Mouse (Mus musculus) liver, postnatal 0 days (tissue): ENCODE results near the gene Emc10. TPM values are rescaled to one million over a fixed set of nuclear protein-coding genes. Genes with fewer than 3 reads are reported as not detected.
A peak's percentile ranks its signal among the peaks of the same experiment; 100 is the strongest.

Experiments used
- ATAC-seq: fragments of 200-750 bp; cut with Nextera tagmentation; 2 replicates; pipeline ENCODE4 v1.8.0; 2017; ENCODE audit warnings: mild to moderate bottlenecking, moderate library complexity
- DNase-seq: peaks from one replicate; pipeline ENCODE4 v3.0.0-alpha.2; 2016
- H3K27ac ChIP-seq: fragments of 300-500 bp; sonication (generic); 2 replicates; pipeline ENCODE4 v1.5.1; 2014; ENCODE audit warnings: antibody characterized with exemption, moderate library complexity, mild to moderate bottlenecking, low read depth
- H3K27me3 ChIP-seq: fragments of 300-500 bp; sonication (generic); 2 replicates; pipeline ENCODE4 v1.6.1; 2014; ENCODE audit warnings: low read length, control low read depth, mixed read lengths; ENCODE audit not compliant: insufficient read depth
- H3K36me3 ChIP-seq: fragments of 300-500 bp; sonication (generic); replicated peaks from 2 replicates; pipeline ENCODE4 v1.6.1; 2014; ENCODE audit warnings: mild to moderate bottlenecking, control low read depth, low read length, moderate library complexity, mixed read lengths; ENCODE audit not compliant: insufficient read depth
- H3K4me1 ChIP-seq: fragments of 300-500 bp; sonication (generic); 2 replicates; pipeline ENCODE4 v1.6.1; 2014; ENCODE audit warnings: antibody characterized with exemption, mild to moderate bottlenecking, control low read depth; ENCODE audit not compliant: insufficient read depth
- H3K4me2 ChIP-seq: fragments of 300-500 bp; sonication (generic); 2 replicates; pipeline ENCODE4 v1.6.1; 2014; ENCODE audit warnings: low read depth, mild to moderate bottlenecking, low read length, moderate library complexity, mixed read lengths
- H3K4me3 ChIP-seq: fragments of 300-500 bp; sonication (generic); 2 replicates; pipeline ENCODE4 v1.5.1; 2014; ENCODE audit warnings: low read depth, low read length
- H3K9ac ChIP-seq: fragments of 300-500 bp; sonication (generic); replicated peaks from 2 replicates; pipeline ENCODE4 v1.6.1; 2014; ENCODE audit warnings: mild to moderate bottlenecking, moderate library complexity
- H3K9me3 ChIP-seq: fragments of 300-500 bp; sonication (generic); 2 replicates; pipeline ENCODE4 v1.6.1; 2016; ENCODE audit warnings: mild to moderate bottlenecking, control low read depth, low read length, mixed read lengths
- CTCF ChIP-seq: sonication (generic); IDR thresholded peaks from 2 replicates; pipeline ENCODE4 v1.5.1; 2016; ENCODE audit warnings: antibody characterized with exemption, low read depth
- EP300 ChIP-seq: IDR thresholded peaks from 2 replicates; pipeline ENCODE4 v1.6.1; 2016; ENCODE audit warnings: antibody characterized with exemption, low read depth, mild to moderate bottlenecking
- WGBS: fragments of 180-500 bp; shearing (Covaris S2); extraction: QIAGEN DNeasy Blood & Tissue Kit; methylation state at CpG from one replicate; pipeline ENCODE4 v1.1.7; 2014; ENCODE audit not compliant: insufficient replicate concordance; 5-methylcytosine and 5-hydroxymethylcytosine counted together
- polyA plus RNA-seq: library from polyadenylated mRNA; unstranded; fragments of >200 nt; fragmentation: Nextera tagmentation; extraction: Ambion mirVana; gene quantifications from 2 replicates; pipeline ENCODE4 v1.2.1, GENCODE M21; 2015

The Emc10 gene
- polyA plus RNA-seq, 1 experiment from 2014 or later = 32.4 TPM

GRCm38 (mm10) chr7:44467811-44468411, 28.4 kb downstream of the Emc10 start, which contains the start of gene Josd2:
Gene Josd2 (plus strand): TSS chr7:44467980.
- Histone ChIP-seq H3K27ac (peak within 1 kb of the TSS; percentile 82), H3K36me3 (peaks cover 5% of the 10 kb centered on the region), H3K4me2 (peak within 1 kb of the TSS; percentile 89), H3K27me3 (peaks cover 14% of the 10 kb centered on the region), H3K9me3 (no peaks in the 10 kb centered on the region), H3K4me1 (peaks cover 41% of the 10 kb centered on the region), H3K9ac (peak within 1 kb of the TSS; percentile 84), H3K4me3 (peak within 1 kb of the TSS; percentile 83)
- no peak for TF ChIP-seq CTCF
- TF ChIP-seq EP300 = peak; percentile 64; the same call in 1 of the 2 replicates
- 2% methylated on average over 39 of the region's 42 CpGs for WGBS
- ATAC-seq (peak; percentile 97), DNase-seq (peak; percentile 92)

- Histone ChIP-seq H3K27me3 (peaks cover 24% of the 10 kb centered on the region), H3K4me1 (peaks cover 36% of the 10 kb centered on the region), H3K4me2 (peak overlapping the region; percentile 89), H3K36me3 (peaks cover 5% of the 10 kb centered on the region), H3K9me3 (no peaks in the 10 kb centered on the region), H3K9ac (no peak overlapping the region), H3K4me3 (no peak overlapping the region), H3K27ac (peak overlapping the region; percentile 66)
- 80% methylated on average over 16 of the region's 16 CpGs for WGBS
- ATAC-seq = no peak
- TF ChIP-seq CTCF = no peak
- peak; percentile 16 for DNase-seq
Observed at GRCm38 (mm10) chr7:44466888-44467311, 29.4 kb downstream of the Emc10 start.

DNA sequence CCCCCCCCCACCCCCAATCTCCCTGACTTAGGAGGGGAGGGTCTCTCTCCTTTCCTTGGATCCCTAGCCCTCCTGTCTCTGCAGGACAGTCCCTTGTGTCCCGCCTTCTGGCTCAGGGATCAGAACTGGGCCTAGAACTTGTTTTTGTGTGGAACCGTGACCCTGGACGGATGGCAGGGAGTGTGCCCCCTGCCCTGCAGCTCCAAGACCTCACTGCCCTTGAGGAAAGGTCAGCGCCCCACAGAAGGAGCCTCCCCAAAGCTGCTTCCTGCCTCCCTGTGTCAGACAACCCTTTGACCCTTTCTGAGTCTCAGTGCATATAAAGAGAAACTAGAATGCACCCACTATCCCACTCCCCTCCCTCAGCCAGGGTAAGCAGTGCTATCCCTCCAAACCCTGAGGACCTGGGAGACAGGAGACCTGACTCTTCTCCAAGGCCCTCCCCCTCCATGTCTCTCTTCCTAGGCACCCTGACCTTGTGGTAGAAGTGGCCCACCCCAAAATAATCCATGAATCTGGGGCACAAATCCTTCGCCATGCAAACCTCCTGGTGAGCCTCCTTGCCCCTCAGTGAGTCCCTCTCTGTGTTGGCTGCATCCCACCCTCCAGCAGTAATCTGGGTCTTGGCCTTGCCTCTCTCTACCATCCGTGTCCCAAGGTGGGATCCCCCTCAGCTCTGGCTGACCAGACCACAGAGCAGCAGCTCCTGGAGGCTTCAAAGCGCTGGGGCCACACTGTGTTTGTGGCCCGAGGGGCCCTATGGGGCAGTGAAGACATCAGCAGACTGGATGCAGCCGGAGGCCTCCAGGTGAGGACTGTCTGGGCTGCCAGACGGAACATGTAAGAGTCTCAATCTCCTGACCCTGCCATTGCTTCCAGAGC, 30.1 kb downstream of the Emc10 start:
- Histone ChIP-seq H3K9me3 (no peaks in the 10 kb centered on the region), H3K36me3 (peaks cover 3% of the 10 kb centered on the region), H3K4me1 (peaks cover 36% of the 10 kb centered on the region), H3K4me3 (peak overlapping the region; percentile 26), H3K27ac (peak overlapping the region; percentile 66), H3K4me2 (peak overlapping the region; percentile 65), H3K9ac (peak overlapping the region; percentile 50), H3K27me3 (peaks cover 30% of the 10 kb centered on the region)
- peak; percentile 15 for DNase-seq
- WGBS = 77% methylated on average over 10 of the region's 10 CpGs
- TF ChIP-seq EP300 = no peak
- TF ChIP-seq CTCF = no peak
- ATAC-seq = no peak

- Histone ChIP-seq H3K4me3 (peak within 1 kb of the TSS; percentile 26), H3K9ac (peak within 1 kb of the TSS; percentile 50), H3K27ac (peak within 1 kb of the TSS; percentile 66), H3K4me1 (peaks cover 28% of the 10 kb centered on the region), H3K27me3 (peaks cover 42% of the 10 kb centered on the region), H3K36me3 (no peaks in the 10 kb centered on the region), H3K4me2 (peak within 1 kb of the TSS; percentile 65), H3K9me3 (no peaks in the 10 kb centered on the region)
- WGBS = 67% methylated on average over 2 of the region's 2 CpGs
- ATAC-seq (peak; percentile 9; the same call in 1 of the 2 replicates), DNase-seq (peak; percentile 40)
- no peak for TF ChIP-seq CTCF
- TF ChIP-seq EP300 = no peak
Observed at GRCm38 (mm10) chr7:44465111-44465510, 31.2 kb downstream of the Emc10 start, which contains the start of gene Aspdh. Gene Aspdh (plus strand): TSS chr7:44465391.

DNA sequence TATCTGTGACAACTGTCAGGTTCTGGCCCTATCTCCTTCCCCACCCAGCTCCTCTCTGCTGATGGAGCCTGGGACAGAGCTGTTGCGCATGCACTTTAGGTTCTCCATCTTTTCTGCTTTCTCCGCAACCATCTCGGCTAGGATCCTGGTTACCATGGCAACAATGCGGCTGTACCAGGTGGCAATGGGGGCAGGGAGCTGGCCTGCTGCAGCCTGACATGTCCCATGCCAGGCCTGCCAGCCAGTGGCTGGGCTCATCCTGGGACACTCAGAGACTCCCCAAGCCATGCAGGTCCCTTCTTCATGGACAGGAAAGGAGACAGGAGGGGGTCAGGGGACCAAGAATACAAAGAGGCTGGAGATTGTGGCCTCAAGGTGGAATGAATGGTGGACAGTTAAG, 31.8 kb downstream of the Emc10 start:
- Histone ChIP-seq H3K27ac (no peak overlapping the region), H3K9ac (no peak overlapping the region), H3K36me3 (no peaks in the 10 kb centered on the region), H3K4me1 (peaks cover 26% of the 10 kb centered on the region), H3K27me3 (peaks cover 47% of the 10 kb centered on the region), H3K9me3 (no peaks in the 10 kb centered on the region), H3K4me3 (no peak overlapping the region), H3K4me2 (no peak overlapping the region)
- WGBS = 40% methylated on average over 4 of the region's 4 CpGs
- DNase-seq (peak; percentile 14), ATAC-seq (no peak)
- TF ChIP-seq CTCF (no peak), EP300 (no peak)

DNA sequence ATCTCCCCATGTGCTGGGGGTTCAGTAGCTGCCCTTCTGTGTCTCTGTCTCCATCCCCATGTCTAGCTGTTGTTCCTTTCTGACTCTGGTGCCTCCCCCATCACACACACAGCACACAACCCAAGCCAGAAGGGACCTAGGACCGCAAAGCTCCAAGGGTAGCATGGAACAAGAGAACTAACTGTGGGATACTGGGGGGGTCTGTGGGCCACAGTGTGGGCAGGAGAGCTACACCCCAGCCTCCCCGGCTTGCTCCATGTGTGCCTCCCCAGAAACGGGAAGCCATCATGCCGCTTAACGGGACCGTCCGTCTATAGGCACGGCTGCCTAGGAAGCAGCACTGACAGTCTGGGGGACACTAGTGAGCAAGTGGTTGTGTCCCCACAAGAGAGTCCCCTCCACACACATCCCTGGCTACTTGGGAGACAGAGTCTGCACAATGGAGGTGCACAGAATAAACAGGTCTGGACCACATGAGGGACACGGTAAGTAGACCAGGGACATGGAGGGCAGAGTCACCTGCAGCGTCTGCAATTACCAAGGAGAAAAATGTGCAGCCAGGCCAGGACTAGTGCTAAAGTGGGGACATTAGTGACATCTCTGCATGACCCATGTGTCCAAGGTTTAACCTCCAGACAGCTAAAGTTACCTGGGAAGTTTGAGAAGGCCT, 32.6 kb downstream of the Emc10 start:
- peaks cover 22% of the 10 kb centered on the region for H3K4me1 ChIP-seq
- no peak overlapping the region for H3K4me3 ChIP-seq
- H3K36me3 ChIP-seq = no peaks in the 10 kb centered on the region
- TF ChIP-seq CTCF (no peak), EP300 (no peak)
- DNase-seq = peak; percentile 13
- WGBS = 76% methylated on average over 10 of the region's 10 CpGs
- H3K27me3 ChIP-seq = peaks cover 49% of the 10 kb centered on the region
- no peak overlapping the region for H3K27ac ChIP-seq
- no peak for ATAC-seq
- H3K4me2 ChIP-seq = no peak overlapping the region
- no peak overlapping the region for H3K9ac ChIP-seq
- no peaks in the 10 kb centered on the region for H3K9me3 ChIP-seq
